Mouse (Mus musculus) cerebellum, adult 2 months (tissue): Measurements from ENCODE around the gene Gal. TPM values are rescaled to one million over a fixed set of nuclear protein-coding genes. Genes with fewer than 3 reads are reported as not detected.

Experiments
- DNase-seq, 2 experiments: peaks; one replicate each; pipeline ENCODE4 v3.0.0; 2021
- H3K27ac ChIP-seq: fragments of 200-500 bp; 2 replicates; pipeline ENCODE4 v1.5.1; 2012; ENCODE audit warnings: low read length, control low read depth, inconsistent platforms; ENCODE audit not compliant: insufficient read depth
- H3K27me3 ChIP-seq: fragments of 200-500 bp; 2 replicates; pipeline ENCODE4 v1.6.1; 2012; ENCODE audit warnings: inconsistent platforms, mild to moderate bottlenecking, low read length, moderate library complexity; ENCODE audit not compliant: control insufficient read depth, insufficient read depth
- H3K4me1 ChIP-seq: fragments of 200-500 bp; 2 replicates; pipeline ENCODE4 v1.6.1; 2011; ENCODE audit warnings: low read length; ENCODE audit not compliant: control insufficient read depth, insufficient read depth
- H3K4me3 ChIP-seq: fragments of 200-500 bp; replicated peaks from 2 replicates; pipeline ENCODE3; 2011; ENCODE audit warnings: mild to moderate bottlenecking, low read depth, low read length, control low read depth; ENCODE audit not compliant: insufficient read depth
- CTCF ChIP-seq: fragments of 200-500 bp; IDR thresholded peaks from 2 replicates; pipeline ENCODE4 v1.5.1; 2011; ENCODE audit warnings: low read depth, mild to moderate bottlenecking, control low read depth, low read length, moderate library complexity, borderline replicate concordance; ENCODE audit not compliant: insufficient read depth
- POLR2A ChIP-seq: fragments of 200-500 bp; IDR thresholded peaks from 2 replicates; pipeline ENCODE4 v1.6.1; 2011; ENCODE audit warnings: low read length, control low read depth, borderline replicate concordance; ENCODE audit not compliant: insufficient read depth
- WGBS: fragments of 180-500 bp; shearing (Covaris S2); methylation state at CpG from one replicate; pipeline ENCODE4 v1.1.7; 2018; 5-methylcytosine and 5-hydroxymethylcytosine counted together
- polyA plus RNA-seq: library from polyadenylated mRNA; depleted of rRNA; stranded (reverse); fragments of >200 nt; gene quantifications from 2 replicates; pipeline ENCODE4 v1.2.3, GENCODE M21; 2012

Gene Gal
- polyA plus RNA-seq, 1 experiment, result 6.7 TPM

DNA sequence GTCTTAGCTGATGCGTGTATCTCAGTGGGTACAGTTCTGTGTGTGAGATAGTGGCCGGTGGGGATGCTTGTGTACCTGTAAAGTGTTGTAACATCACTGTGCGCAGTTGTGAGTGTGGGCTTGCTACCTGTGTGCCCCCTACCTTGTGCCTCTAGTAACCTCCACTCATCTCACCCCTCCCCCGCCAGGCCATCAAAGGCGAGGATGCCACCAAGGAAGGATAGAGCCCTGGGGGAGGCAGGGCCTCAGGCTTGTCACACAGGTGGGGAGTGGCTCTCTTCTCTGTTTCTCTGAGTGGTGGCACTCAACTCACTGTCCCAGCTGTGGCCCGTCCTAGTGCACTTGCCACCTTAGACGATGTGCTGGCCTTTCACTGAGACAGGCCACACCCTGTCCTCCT is 16.7 kb upstream of the Gal start:
- H3K27me3 ChIP-seq, result no peaks in the 10 kb centered on the region
- H3K27ac ChIP-seq, result no peak overlapping the region
- H3K4me1 ChIP-seq, result peaks cover 3% of the 10 kb centered on the region; the same call in 1 of the 2 replicates
- no peak overlapping the region for H3K4me3 ChIP-seq
- 83% methylated on average over 7 of the region's 7 CpGs for WGBS
- TF ChIP-seq POLR2A (no peak), CTCF (no peak)
- DNase-seq, result no peak

GRCm38 (mm10) chr19:3429156-3429816 is 14.9 kb upstream of the Gal start:
- TF ChIP-seq CTCF (no peak), POLR2A (no peak)
- Histone ChIP-seq H3K4me3 (no peak overlapping the region), H3K4me1 (peaks cover 3% of the 10 kb centered on the region; the same call in 1 of the 2 replicates), H3K27me3 (no peaks in the 10 kb centered on the region), H3K27ac (no peak overlapping the region)
- WGBS, result 45% methylated on average over 7 of the region's 7 CpGs
- DNase-seq, result no peak

GRCm38 (mm10) chr19:3428057-3428830 is 13.9 kb upstream of the Gal start:
- peaks cover 3% of the 10 kb centered on the region; the same call in 1 of the 2 replicates for H3K4me1 ChIP-seq
- DNase-seq, result peak; percentile 22 to 35
- 17% methylated on average over 15 of the region's 15 CpGs for WGBS
- no peak overlapping the region for H3K27ac ChIP-seq
- H3K27me3 ChIP-seq, result no peaks in the 10 kb centered on the region
- peak overlapping the region; percentile 58 for H3K4me3 ChIP-seq
- TF ChIP-seq POLR2A, result no peak
- TF ChIP-seq CTCF, result no peak

DNA sequence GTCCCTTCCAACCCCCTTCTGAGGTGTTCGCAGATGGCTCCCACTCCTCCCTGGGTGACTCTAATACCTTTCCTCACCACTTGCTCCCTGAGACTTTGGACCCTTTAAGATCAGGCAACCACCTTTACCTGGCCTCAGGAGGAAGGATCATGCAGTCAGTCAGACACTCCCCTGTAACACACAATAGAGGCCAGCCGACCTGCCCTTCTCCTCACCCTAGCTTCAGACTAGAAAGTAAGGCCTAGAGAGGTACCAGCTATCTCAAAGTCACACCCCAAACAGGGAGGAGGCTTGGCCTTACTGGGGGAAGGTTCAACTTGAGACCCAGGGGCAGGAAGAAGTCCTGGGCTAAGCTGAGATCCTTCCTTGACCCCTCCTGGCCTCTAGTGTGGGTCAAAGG is 9.9 kb upstream of the Gal start:
- H3K4me3 ChIP-seq, result no peak overlapping the region
- DNase-seq, result no peak
- no peak for TF ChIP-seq CTCF
- TF ChIP-seq POLR2A, result no peak
- H3K27me3 ChIP-seq, result no peaks in the 10 kb centered on the region
- no peak overlapping the region for H3K27ac ChIP-seq
- no peaks in the 10 kb centered on the region; the same call in 1 of the 2 replicates for H3K4me1 ChIP-seq
- 90% methylated on average over 2 of the region's 2 CpGs for WGBS

GRCm38 (mm10) chr19:3422981-3423380 is 8.6 kb upstream of the Gal start:
- Histone ChIP-seq H3K27me3 (no peaks in the 10 kb centered on the region), H3K27ac (no peak overlapping the region), H3K4me1 (no peaks in the 10 kb centered on the region), H3K4me3 (no peak overlapping the region)
- 56% methylated on average over 4 of the region's 4 CpGs for WGBS
- TF ChIP-seq POLR2A (no peak), CTCF (no peak)
- DNase-seq, result no peak

- Histone ChIP-seq H3K27ac (no peak overlapping the region), H3K27me3 (no peaks in the 10 kb centered on the region), H3K4me1 (no peaks in the 10 kb centered on the region), H3K4me3 (no peak overlapping the region)
- no peak for TF ChIP-seq CTCF
- no peak for TF ChIP-seq POLR2A
- 37% methylated on average over 6 of the region's 6 CpGs for whole genome bisulfite sequencing
- DNase-seq, result no peak
Observed at GRCm38 (mm10) chr19:3422488-3422887, 8.1 kb upstream of the Gal start.

- H3K4me1 ChIP-seq, result no peaks in the 10 kb centered on the region
- H3K27me3 ChIP-seq, result no peaks in the 10 kb centered on the region
- DNase-seq, result no peak
- no peak for TF ChIP-seq CTCF
- TF ChIP-seq POLR2A, result no peak
- WGBS, result 26% methylated on average over 5 of the region's 5 CpGs
- no peak overlapping the region for H3K4me3 ChIP-seq
- H3K27ac ChIP-seq, result no peak overlapping the region
Observed at GRCm38 (mm10) chr19:3419251-3419650, 4.9 kb upstream of the Gal start.

- Histone ChIP-seq H3K27ac (no peak overlapping the region), H3K27me3 (no peaks in the 10 kb centered on the region), H3K4me3 (no peak overlapping the region), H3K4me1 (peaks cover 2% of the 10 kb centered on the region; the same call in 1 of the 2 replicates)
- no peak for DNase-seq
- 38% methylated on average over 1 of the region's 1 CpGs for WGBS
- no peak for TF ChIP-seq CTCF
- no peak for TF ChIP-seq POLR2A
Observed at GRCm38 (mm10) chr19:3405531-3406281, 8.6 kb downstream of the Gal start.
